Mouse (Mus musculus) liver, adult 2 months (tissue): ENCODE results near the gene Slc28a2. TPM values are rescaled to one million over a fixed set of nuclear protein-coding genes. Genes with fewer than 3 reads are reported as not detected.
"Not testable (repeated sequence)": the region's sequence is repeated elsewhere in the genome, so short reads cannot be mapped to it uniquely, and the experiment has no call there.

Experiments used
- DNase-seq: peaks from one replicate; pipeline ENCODE4 v3.0.0-alpha.2; 2011; ENCODE audit warnings: low read depth, low spot score; ENCODE audit errors: extremely low read depth
- H3K27ac ChIP-seq: fragments of 200-500 bp; replicated peaks from 2 replicates; pipeline ENCODE4 v1.5.1; 2012; ENCODE audit warnings: low read depth, mild to moderate bottlenecking, control low read depth, inconsistent platforms, low read length; ENCODE audit not compliant: insufficient read depth
- H3K27me3 ChIP-seq: fragments of 200-500 bp; 2 replicates; pipeline ENCODE4 v1.6.1; 2012; ENCODE audit warnings: mild to moderate bottlenecking, moderate library complexity, low read length, inconsistent platforms; ENCODE audit not compliant: control insufficient read depth, insufficient read depth
- H3K36me3 ChIP-seq: fragments of 200-500 bp; 2 replicates; pipeline ENCODE4 v1.6.1; 2012; ENCODE audit warnings: low read length, inconsistent platforms; ENCODE audit not compliant: control insufficient read depth, insufficient read depth
- H3K4me1 ChIP-seq: fragments of 200-500 bp; 2 replicates; pipeline ENCODE4 v1.6.1; 2011; ENCODE audit warnings: low read length; ENCODE audit not compliant: control insufficient read depth, insufficient read depth
- H3K4me3 ChIP-seq: fragments of 200-500 bp; 2 replicates; pipeline ENCODE4 v1.5.1; 2011; ENCODE audit warnings: low read depth, mild to moderate bottlenecking, control low read depth, low read length, moderate library complexity; ENCODE audit not compliant: insufficient read depth
- H3K79me2 ChIP-seq: fragments of 200-500 bp; 2 replicates; pipeline ENCODE4 v1.6.1; 2012; ENCODE audit warnings: inconsistent platforms, mild to moderate bottlenecking, low read length, moderate library complexity; ENCODE audit not compliant: control insufficient read depth, insufficient read depth
- H3K9ac ChIP-seq: fragments of 200-500 bp; 2 replicates; pipeline ENCODE4 v1.6.1; 2012; ENCODE audit warnings: low read depth, mild to moderate bottlenecking, control low read depth, inconsistent platforms, low read length
- CTCF ChIP-seq: fragments of 200-500 bp; IDR thresholded peaks from 2 replicates; pipeline ENCODE4 v1.5.1; 2011; ENCODE audit warnings: low read depth, low read length, control low read depth
- POLR2A ChIP-seq: fragments of 200-500 bp; IDR thresholded peaks from 2 replicates; pipeline ENCODE4 v1.6.1; 2011; ENCODE audit warnings: low read length, control low read depth; ENCODE audit not compliant: insufficient read depth; ENCODE audit errors: extremely low read depth
- WGBS: fragments of 180-500 bp; shearing (Covaris S2); methylation state at CpG from one replicate; pipeline ENCODE4 v1.1.7; 2018; 5-methylcytosine and 5-hydroxymethylcytosine counted together
- polyA plus RNA-seq: library from polyadenylated mRNA; depleted of rRNA; stranded (reverse); fragments of >200 nt; gene quantifications from 2 replicates; pipeline ENCODE4 v1.2.3, GENCODE M21; 2012
- total RNA-seq: library from RNA; depleted of rRNA; stranded (reverse); fragments of >200 nt; gene quantifications from 2 replicates; pipeline ENCODE4 v1.2.3, GENCODE M21; 2014

Gene Slc28a2
- total and polyA plus RNA-seq, 2 experiments = 0.38 to 1.7 TPM

DNA sequence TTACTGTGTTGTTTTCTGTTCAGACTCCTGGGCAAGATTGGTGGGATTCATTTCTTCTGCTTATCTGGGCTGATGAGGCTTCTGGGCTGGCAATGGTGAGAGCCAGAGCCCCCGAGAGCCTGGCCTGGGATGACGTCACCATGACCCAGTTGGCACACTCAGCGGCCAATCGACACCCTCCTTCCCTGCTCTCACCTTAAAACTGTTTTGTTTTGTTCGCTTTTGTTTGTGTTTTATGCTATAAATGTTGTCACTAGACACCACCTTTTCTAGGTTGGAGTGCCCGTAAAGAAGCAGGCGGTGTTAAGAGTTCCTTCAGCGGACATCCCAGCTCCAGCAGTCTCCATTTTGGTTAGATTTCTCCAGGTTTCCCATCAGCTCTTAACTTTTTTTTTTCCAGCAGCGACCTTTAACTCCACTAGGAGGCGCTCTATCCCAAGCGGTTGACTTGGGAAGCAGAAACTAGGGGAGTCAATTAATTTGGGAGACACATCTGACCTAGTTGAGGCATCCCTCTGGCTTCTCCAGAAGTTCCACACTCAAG is 45.4 kb upstream of the Slc28a2 start:
- Histone ChIP-seq H3K27ac (no peak overlapping the region), H3K4me1 (no peaks in the 10 kb centered on the region), H3K36me3 (no peaks in the 10 kb centered on the region), H3K9ac (no peak overlapping the region), H3K4me3 (peak overlapping the region; percentile 44), H3K79me2 (no peaks in the 10 kb centered on the region), H3K27me3 (no peaks in the 10 kb centered on the region)
- TF ChIP-seq POLR2A (no peak), CTCF (peak; percentile 40; the same call in 1 of the 2 replicates)
- DNase-seq = peak; percentile 58
- 5% methylated on average over 11 of the region's 11 CpGs for WGBS

DNA sequence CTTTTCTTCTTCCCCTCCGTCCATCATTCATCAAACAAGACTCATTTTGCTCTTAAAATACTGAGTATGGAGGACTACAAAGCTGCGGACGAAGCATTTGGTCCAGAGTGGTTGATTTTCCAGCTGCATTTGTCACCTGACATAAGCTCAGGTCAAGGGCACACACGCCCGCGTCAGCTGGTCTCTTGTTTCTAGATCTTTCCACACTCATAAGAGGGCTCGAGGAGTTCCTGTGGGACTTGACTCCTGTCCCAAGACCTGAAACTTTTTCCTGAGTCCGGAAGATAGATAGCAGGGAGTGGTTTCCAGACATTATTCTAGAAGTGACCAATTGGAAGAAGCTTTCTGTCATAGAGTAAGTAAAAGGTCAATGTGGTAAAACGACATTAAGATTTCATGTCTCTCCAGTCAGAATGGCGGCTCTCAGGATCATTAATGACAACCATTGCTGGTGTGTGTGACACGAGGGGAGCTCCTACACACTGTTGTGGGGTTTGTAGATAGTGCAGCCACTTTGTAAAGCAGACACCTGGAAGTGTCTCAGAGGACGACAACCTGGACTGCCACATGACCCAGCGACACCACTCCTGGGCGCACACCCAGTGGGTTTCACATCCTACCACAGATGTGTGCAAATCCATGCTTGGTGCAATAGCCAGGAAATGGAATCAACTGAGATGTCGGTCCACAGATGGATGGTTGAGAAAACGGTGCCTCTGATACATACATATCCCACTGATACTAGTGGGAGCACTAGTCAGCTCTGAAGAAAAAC is 44.8 kb upstream of the Slc28a2 start:
- Histone ChIP-seq H3K4me3 (no peak overlapping the region), H3K79me2 (no peaks in the 10 kb centered on the region), H3K27ac (no peak overlapping the region), H3K27me3 (no peaks in the 10 kb centered on the region), H3K4me1 (no peaks in the 10 kb centered on the region), H3K36me3 (no peaks in the 10 kb centered on the region), H3K9ac (no peak overlapping the region)
- TF ChIP-seq CTCF (no peak), POLR2A (no peak)
- WGBS = 64% methylated on average over 16 of the region's 16 CpGs
- no peak for DNase-seq

DNA sequence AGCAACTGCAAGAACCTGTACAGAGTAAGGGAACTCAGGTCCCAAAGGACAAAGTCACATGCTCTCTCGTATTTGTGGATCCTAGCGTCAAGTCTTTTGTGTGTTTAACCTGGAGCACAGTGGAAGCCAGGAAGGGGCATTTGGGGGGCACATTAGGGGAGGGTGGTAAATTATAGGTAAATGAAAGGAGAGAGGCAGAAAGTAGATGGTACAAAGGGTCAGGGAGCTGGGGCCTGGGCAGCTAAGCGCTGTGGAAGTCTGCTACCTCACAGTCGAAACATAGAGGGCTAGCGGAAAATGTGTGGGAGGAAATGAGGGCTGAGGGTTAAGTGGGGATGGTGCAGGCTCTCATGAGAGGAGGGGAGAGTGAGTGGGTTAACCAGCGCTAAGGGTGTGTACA is 44.2 kb upstream of the Slc28a2 start:
- WGBS = 85% methylated on average over 6 of the region's 6 CpGs
- TF ChIP-seq CTCF (no peak), POLR2A (no peak)

DNA sequence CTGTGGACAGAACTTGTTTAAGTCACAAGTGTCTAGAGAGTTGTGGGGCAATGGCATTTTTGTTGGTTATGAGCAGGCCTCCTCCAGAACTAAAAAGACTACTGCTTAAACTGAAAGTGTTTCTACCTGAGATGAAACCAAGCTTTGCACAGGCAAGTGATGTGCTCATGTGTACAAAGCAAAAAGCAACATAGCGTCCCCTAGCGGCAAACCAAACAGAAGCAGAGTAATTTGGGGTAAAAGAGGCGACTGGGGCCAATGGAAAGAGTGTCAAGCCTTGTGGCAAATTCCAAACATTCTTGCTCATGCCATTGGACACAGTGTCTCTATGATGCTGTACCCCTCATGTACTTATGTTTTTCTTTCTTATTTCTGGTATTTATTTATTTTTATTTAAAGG is 41.2 kb upstream of the Slc28a2 start:
- Histone ChIP-seq H3K27ac (no peak overlapping the region), H3K4me1 (no peaks in the 10 kb centered on the region), H3K4me3 (no peak overlapping the region), H3K36me3 (no peaks in the 10 kb centered on the region), H3K79me2 (no peaks in the 10 kb centered on the region), H3K9ac (no peak overlapping the region), H3K27me3 (no peaks in the 10 kb centered on the region)
- WGBS = 47% methylated on average over 3 of the region's 3 CpGs
- TF ChIP-seq POLR2A (no peak), CTCF (no peak)
- no peak for DNase-seq

More for the DNA sequence above, 44.2 kb upstream of the Slc28a2 start:
- no peak overlapping the region for H3K4me3 ChIP-seq
- H3K27ac ChIP-seq = no peak overlapping the region
- no peaks in the 10 kb centered on the region for H3K4me1 ChIP-seq
- H3K9ac ChIP-seq = no peak overlapping the region
- H3K27me3 ChIP-seq = no peaks in the 10 kb centered on the region
- no peaks in the 10 kb centered on the region for H3K36me3 ChIP-seq
- no peaks in the 10 kb centered on the region for H3K79me2 ChIP-seq
- DNase-seq = no peak

DNA sequence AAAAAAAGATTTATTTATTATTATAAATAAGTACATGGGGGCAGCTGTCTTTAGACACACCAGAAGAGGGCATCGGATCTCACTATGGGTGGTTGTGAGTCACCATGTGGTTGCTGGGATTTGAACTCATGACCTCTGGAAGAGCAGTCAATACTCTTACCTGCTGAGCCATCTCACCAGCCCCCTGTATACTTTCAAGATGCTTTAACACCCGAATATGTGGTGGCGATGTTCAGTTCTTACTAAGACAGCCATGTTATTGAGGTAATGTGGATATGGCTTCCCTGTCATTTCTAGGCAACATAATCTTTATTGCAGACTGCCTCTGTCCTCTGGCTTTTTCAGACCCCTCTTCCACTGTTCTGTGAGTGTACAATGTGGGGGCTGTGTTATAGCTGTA is 39.1 kb upstream of the Slc28a2 start:
- WGBS = 92% methylated on average over 3 of the region's 3 CpGs
- not testable (repeated sequence) for H3K4me3 ChIP-seq, H3K9ac ChIP-seq, H3K79me2 ChIP-seq, H3K27me3 ChIP-seq, H3K27ac ChIP-seq, H3K4me1 ChIP-seq, DNase-seq, H3K36me3 ChIP-seq

DNA sequence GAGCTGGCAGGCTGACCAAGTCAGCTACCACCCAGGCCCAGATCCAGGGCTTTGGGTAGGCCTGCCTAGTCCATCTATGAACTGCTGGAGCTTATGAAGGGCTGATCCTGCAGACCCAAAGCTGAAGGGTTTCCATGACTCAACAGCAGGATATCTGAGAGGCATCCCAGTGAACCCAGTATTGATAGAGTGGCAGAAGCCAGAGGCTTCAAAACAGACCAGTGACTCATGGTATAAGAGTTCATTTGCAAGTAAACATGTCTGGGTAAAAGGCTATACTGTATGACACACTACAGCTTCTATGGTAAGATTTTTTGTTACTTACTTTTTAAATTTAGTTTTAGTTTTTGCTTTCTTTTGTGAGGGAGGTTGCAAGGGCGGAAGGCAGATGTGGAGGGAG is 30.1 kb upstream of the Slc28a2 start:
- 90% methylated on average over 1 of the region's 1 CpGs for WGBS
- Histone ChIP-seq H3K36me3 (no peaks in the 10 kb centered on the region), H3K27me3 (no peaks in the 10 kb centered on the region), H3K27ac (no peak overlapping the region), H3K9ac (no peak overlapping the region), H3K4me3 (no peak overlapping the region), H3K4me1 (no peaks in the 10 kb centered on the region), H3K79me2 (no peaks in the 10 kb centered on the region)
- no peak for TF ChIP-seq CTCF
- TF ChIP-seq POLR2A = no peak
- no peak for DNase-seq
